Mouse (Mus musculus) stomach, postnatal 0 days (tissue): Measurements from ENCODE around the gene Insrr. TPM values are rescaled to one million over a fixed set of nuclear protein-coding genes. Genes with fewer than 3 reads are reported as not detected.

Source experiments
- ATAC-seq: fragments of 200-750 bp; cut with Nextera tagmentation; 2 replicates; pipeline ENCODE4 v1.8.0; 2017; ENCODE audit not compliant: low FRiP score, low TSS enrichment
- DNase-seq: peaks from one replicate; pipeline ENCODE4 v3.0.0-alpha.2; 2016; ENCODE audit warnings: low spot score
- H3K27ac ChIP-seq: fragments of 300-500 bp; sonication (generic); replicated peaks from 2 replicates; pipeline ENCODE4 v1.5.1; 2014; ENCODE audit warnings: mild to moderate bottlenecking, control low read depth
- H3K27me3 ChIP-seq: fragments of 300-500 bp; sonication (generic); 2 replicates; pipeline ENCODE4 v1.6.1; 2014; ENCODE audit warnings: low read length; ENCODE audit not compliant: control insufficient read depth, insufficient read depth
- H3K36me3 ChIP-seq: fragments of 300-500 bp; sonication (generic); 2 replicates; pipeline ENCODE4 v1.6.1; 2014; ENCODE audit warnings: low read length, mixed read lengths; ENCODE audit not compliant: control insufficient read depth, insufficient read depth
- H3K4me1 ChIP-seq: fragments of 300-500 bp; sonication (generic); replicated peaks from 2 replicates; pipeline ENCODE4 v1.6.1; 2014; ENCODE audit warnings: antibody characterized with exemption; ENCODE audit not compliant: control insufficient read depth, insufficient read depth
- H3K4me2 ChIP-seq: fragments of 300-500 bp; sonication (generic); replicated peaks from 2 replicates; pipeline ENCODE4 v1.6.1; 2014; ENCODE audit warnings: low read depth, mild to moderate bottlenecking, control low read depth, moderate library complexity
- H3K4me3 ChIP-seq: fragments of 300-500 bp; sonication (generic); 2 replicates; pipeline ENCODE4 v1.5.1; 2014; ENCODE audit warnings: low read depth, low read length, control low read depth
- H3K9ac ChIP-seq: fragments of 300-500 bp; sonication (generic); 2 replicates; pipeline ENCODE4 v1.6.1; 2014; ENCODE audit warnings: mild to moderate bottlenecking, low read length, control low read depth, mixed read lengths
- H3K9me3 ChIP-seq: fragments of 300-500 bp; sonication (generic); 2 replicates; pipeline ENCODE4 v1.6.1; 2016; ENCODE audit warnings: low read length; ENCODE audit not compliant: control insufficient read depth
- CTCF ChIP-seq: IDR thresholded peaks from 2 replicates; pipeline ENCODE4 v1.5.1; 2016; ENCODE audit warnings: antibody characterized with exemption, low read depth, mild to moderate bottlenecking, moderate library complexity
- EP300 ChIP-seq: optimal IDR thresholded peaks from 2 replicates; pipeline ENCODE3; 2016; ENCODE audit warnings: antibody characterized with exemption
- WGBS: fragments of 180-500 bp; shearing (Covaris S2); extraction: QIAGEN DNeasy Blood & Tissue Kit; methylation state at CpG from one replicate; pipeline ENCODE4 v1.1.7; 2014; 5-methylcytosine and 5-hydroxymethylcytosine counted together
- polyA plus RNA-seq: library from polyadenylated mRNA; unstranded; fragments of >200 nt; fragmentation: Nextera tagmentation; extraction: Ambion mirVana; gene quantifications from 2 replicates; pipeline ENCODE4 v1.2.1, GENCODE M21; 2015

The Insrr gene
- polyA plus RNA-seq, result 0.18 and 0.19 TPM in 2 replicates

DNA sequence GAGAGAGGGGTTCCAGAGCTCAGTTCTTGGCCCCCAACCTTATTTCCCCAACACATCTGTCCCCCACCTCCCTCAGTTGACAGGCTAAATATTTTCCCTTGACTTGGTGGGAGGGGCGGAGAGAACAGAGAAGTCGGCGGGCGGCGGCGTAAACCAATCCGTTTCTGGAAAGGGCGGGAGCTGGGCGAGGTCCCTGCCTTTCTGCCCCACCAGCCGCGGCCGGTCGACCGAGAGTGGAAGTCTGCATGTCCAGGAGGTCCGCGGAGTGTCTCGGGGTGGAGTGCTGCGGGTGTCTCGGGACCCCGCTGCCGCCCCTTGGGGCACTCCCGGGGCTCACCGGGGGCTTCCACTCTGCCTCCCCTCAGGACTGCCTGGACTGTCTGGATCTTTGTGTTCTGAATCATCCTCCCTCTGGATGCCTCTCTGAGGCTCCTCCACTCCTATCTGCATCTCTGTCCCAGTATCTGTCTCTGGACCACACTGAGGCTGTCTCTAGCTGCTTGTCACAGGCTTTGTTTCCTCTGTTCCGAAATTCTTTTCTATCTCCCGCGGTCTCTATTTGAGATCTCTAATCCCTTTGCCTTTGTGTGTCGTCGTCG lies at the start of gene Insrr:
Gene Insrr (plus strand): TSS at position 216 of the 599 bp plus-strand sequence.
- Histone ChIP-seq H3K9ac (peak within 1 kb of the TSS; percentile 38; the same call in 1 of the 2 replicates), H3K4me2 (peak within 1 kb of the TSS; percentile 63), H3K27ac (no peak within 1 kb of the TSS), H3K4me1 (no peaks in the 10 kb centered on the region; the same call in 1 of the 2 replicates), H3K9me3 (no peaks in the 10 kb centered on the region), H3K4me3 (peak within 1 kb of the TSS; percentile 40), H3K27me3 (peaks cover 10% of the 10 kb centered on the region), H3K36me3 (no peaks in the 10 kb centered on the region)
- DNase-seq (peak; percentile 57), ATAC-seq (peak; percentile 17; the same call in 1 of the 2 replicates)
- no peak for TF ChIP-seq CTCF
- TF ChIP-seq EP300, result no peak
- 2% methylated on average over 29 of the region's 29 CpGs for WGBS

DNA sequence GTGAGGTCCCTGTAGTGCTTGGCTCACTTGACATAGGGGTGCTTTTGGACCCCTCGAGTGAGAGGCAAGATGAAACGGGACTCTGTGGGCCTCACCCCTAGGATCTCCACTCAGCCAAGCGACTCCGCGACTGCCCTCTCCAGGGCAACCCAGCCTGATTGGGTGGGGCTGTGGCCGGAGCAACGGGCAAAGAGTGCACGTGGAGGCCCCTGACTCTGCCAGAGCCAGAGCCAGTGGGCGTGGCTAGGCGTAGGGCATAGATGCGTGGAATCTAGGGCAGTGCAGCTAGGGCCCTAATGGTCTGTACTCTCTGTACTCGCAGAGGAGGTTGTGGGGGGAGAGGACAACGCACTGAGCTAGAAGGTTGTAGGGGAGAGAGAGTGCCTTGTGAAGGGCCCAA lies 48.3 kb upstream of the Insrr start, which contains the start of gene Lrrc71:
Gene Lrrc71 (minus strand): TSS at position 195 of the 400 bp plus-strand sequence.
- no peak within 1 kb of the TSS for H3K9ac ChIP-seq
- H3K4me3 ChIP-seq, result no peak within 1 kb of the TSS
- TF ChIP-seq CTCF, result no peak
- no peak for TF ChIP-seq EP300
- peaks cover 5% of the 10 kb centered on the region; the same call in 1 of the 2 replicates for H3K4me1 ChIP-seq
- no peaks in the 10 kb centered on the region; the same call in 1 of the 2 replicates for H3K36me3 ChIP-seq
- no peaks in the 10 kb centered on the region for H3K9me3 ChIP-seq
- 41% methylated on average over 13 of the region's 13 CpGs for WGBS
- no peak within 1 kb of the TSS for H3K27ac ChIP-seq
- no peak within 1 kb of the TSS for H3K4me2 ChIP-seq
- ATAC-seq (peak; percentile 55), DNase-seq (peak; percentile 55)
- H3K27me3 ChIP-seq, result no peaks in the 10 kb centered on the region

DNA sequence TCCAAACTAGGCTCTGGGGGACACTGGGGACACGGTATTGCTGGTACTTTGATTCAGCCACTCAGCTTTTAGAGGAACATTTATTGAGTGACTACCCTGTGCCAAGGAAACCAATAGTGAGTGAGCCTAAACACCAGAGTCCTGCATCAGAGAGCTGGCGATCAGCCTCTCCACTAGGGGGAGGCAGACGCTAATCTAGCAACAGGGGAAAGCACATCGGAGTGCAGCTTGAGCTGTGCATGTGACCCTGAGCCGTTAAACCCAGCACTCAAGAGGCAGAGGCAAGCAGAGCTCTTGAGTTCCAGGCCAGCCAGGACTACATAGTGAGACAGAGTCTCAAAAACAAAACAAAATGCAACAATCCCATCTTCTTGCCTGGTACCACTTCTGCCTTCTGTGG lies 47.7 kb upstream of the Insrr start:
- DNase-seq, result peak; percentile 65
- ATAC-seq, result peak; percentile 33; the same call in 1 of the 2 replicates

DNA sequence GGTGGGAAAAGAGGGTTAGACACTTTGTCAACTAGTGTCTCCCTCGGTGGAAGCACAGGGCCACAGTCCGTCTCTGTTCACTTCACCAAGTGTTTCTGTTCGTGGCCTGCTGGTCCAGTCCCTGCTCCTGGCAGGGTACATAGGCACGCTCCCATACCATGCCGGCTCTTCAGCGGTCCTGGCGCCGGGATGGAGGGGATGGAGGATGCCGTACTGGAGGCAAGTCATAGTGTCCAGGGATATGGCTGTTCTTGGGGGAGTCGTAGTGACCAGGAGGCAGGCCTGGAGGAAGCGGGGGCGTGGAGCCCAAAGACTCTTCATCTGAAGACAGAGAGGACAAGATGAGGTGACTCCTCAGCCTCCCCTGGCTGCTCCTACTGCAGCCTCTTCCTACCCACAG lies 46.8 kb upstream of the Insrr start:
- no peak overlapping the region for H3K4me2 ChIP-seq
- H3K36me3 ChIP-seq, result no peaks in the 10 kb centered on the region; the same call in 1 of the 2 replicates
- H3K4me3 ChIP-seq, result no peak overlapping the region
- no peaks in the 10 kb centered on the region for H3K9me3 ChIP-seq
- WGBS, result 89% methylated on average over 12 of the region's 12 CpGs
- no peak for TF ChIP-seq EP300
- TF ChIP-seq CTCF, result no peak
- H3K27me3 ChIP-seq, result no peaks in the 10 kb centered on the region
- no peak overlapping the region for H3K27ac ChIP-seq
- no peak overlapping the region for H3K9ac ChIP-seq
- ATAC-seq (no peak), DNase-seq (no peak)
- peaks cover 5% of the 10 kb centered on the region; the same call in 1 of the 2 replicates for H3K4me1 ChIP-seq

More for the DNA sequence above, 47.7 kb upstream of the Insrr start:
- 19% methylated on average over 5 of the region's 5 CpGs for WGBS
- H3K4me1 ChIP-seq, result peaks cover 5% of the 10 kb centered on the region; the same call in 1 of the 2 replicates
- no peak overlapping the region for H3K4me3 ChIP-seq
- no peak overlapping the region for H3K27ac ChIP-seq
- H3K36me3 ChIP-seq, result no peaks in the 10 kb centered on the region; the same call in 1 of the 2 replicates
- no peaks in the 10 kb centered on the region for H3K27me3 ChIP-seq
- H3K9me3 ChIP-seq, result no peaks in the 10 kb centered on the region
- H3K9ac ChIP-seq, result no peak overlapping the region
- TF ChIP-seq CTCF, result peak; percentile 88
- TF ChIP-seq EP300, result no peak
- H3K4me2 ChIP-seq, result no peak overlapping the region

DNA sequence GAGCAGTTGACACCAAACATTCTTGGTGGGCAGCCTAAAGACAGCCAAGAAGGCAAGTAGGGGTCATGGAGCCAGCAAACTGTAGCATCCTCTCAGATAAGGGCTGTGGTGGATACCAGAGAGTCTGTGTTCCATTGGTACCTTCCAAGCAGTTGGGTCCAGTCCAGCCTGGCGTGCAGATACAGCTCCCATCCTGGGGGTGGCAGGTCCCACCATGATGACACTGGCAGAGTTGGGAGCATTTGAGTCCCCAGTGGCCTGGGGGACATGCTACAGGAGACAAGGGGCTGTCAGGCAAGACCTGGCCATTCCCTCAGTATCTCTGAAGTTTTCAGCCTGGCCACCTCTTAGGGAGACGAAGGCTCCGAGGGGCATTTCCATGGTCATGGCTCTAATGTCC lies 44.2 kb upstream of the Insrr start:
- TF ChIP-seq EP300, result no peak
- no peak for TF ChIP-seq CTCF
- Histone ChIP-seq H3K27ac (no peak overlapping the region), H3K9me3 (no peaks in the 10 kb centered on the region), H3K4me3 (no peak overlapping the region), H3K4me2 (no peak overlapping the region), H3K36me3 (no peaks in the 10 kb centered on the region; the same call in 1 of the 2 replicates), H3K9ac (no peak overlapping the region), H3K27me3 (no peaks in the 10 kb centered on the region), H3K4me1 (0 out of 2 replicates have a peak, but pooled peaks cover 3% of the 10 kb centered on the region)
- ATAC-seq (no peak), DNase-seq (no peak)
- 80% methylated on average over 3 of the region's 3 CpGs for WGBS

DNA sequence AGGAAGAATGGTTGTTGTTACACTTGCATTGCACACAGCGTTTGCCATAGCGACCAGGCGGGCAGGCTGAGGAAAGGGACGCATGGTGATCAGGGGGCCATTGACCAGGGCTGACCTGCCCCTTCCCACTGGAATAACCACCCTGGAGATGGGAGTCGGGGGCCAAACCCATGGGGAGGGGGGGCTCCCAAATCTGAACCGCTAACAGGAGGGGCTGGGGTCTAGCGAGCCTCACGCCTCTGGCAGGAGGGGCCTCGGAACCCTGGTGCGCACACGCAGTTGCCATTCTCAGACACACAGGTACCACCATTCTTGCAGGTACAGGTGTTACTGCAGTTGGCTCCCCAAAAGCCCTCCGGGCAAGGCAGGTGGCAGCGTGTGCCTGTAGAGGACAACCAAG lies 42.9 kb upstream of the Insrr start:
- H3K36me3 ChIP-seq, result no peaks in the 10 kb centered on the region; the same call in 1 of the 2 replicates
- no peak overlapping the region for H3K27ac ChIP-seq
- no peak overlapping the region for H3K4me2 ChIP-seq
- no peak overlapping the region for H3K4me3 ChIP-seq
- H3K27me3 ChIP-seq, result no peaks in the 10 kb centered on the region
- no peak overlapping the region for H3K9ac ChIP-seq
- ATAC-seq, result no peak
- DNase-seq, result no peak
- TF ChIP-seq EP300 (no peak), CTCF (no peak)
- WGBS, result 84% methylated on average over 13 of the region's 13 CpGs
- no peaks in the 10 kb centered on the region for H3K9me3 ChIP-seq
- H3K4me1 ChIP-seq, result no peaks in the 10 kb centered on the region
